Mouse (Mus musculus) kidney, postnatal 10 days (tissue): ENCODE results near the gene Mok.

Experiments
- DNase-seq: peaks from one replicate; pipeline ENCODE4 v3.0.0; 2021; ENCODE audit warnings: mixed read lengths

Gene Mok

GRCm38 (mm10) chr12:110764531-110764930, 76.2 kb downstream of the Mok start:
- no peak for DNase-seq

- no peak for DNase-seq
Measured at GRCm38 (mm10) chr12:110762321-110762720, 78.4 kb downstream of the Mok start.

GRCm38 (mm10) chr12:110758932-110759331, 81.8 kb downstream of the Mok start:
- no peak for DNase-seq
